Mouse (Mus musculus) hindbrain, embryonic 14.5 days (tissue): ENCODE data around the gene Dll3. TPM values are rescaled to one million over a fixed set of nuclear protein-coding genes. Genes with fewer than 3 reads are reported as not detected.

Experiments used
- ATAC-seq: fragments of 200-750 bp; cut with Nextera tagmentation; 2 replicates; pipeline ENCODE4 v1.8.0; 2017; ENCODE audit warnings: moderate number of reproducible peaks, mild to moderate bottlenecking, moderate TSS enrichment, moderate library complexity; ENCODE audit not compliant: low FRiP score
- DNase-seq: peaks from one replicate; pipeline ENCODE4 v3.0.0-alpha.2; 2015; ENCODE audit warnings: low spot score
- H3K27ac ChIP-seq: fragments of 300-500 bp; sonication (generic); 2 replicates; pipeline ENCODE4 v1.5.1; 2014; ENCODE audit warnings: mild to moderate bottlenecking, moderate library complexity
- H3K27me3 ChIP-seq: fragments of 300-500 bp; sonication (generic); 2 replicates; pipeline ENCODE4 v1.6.1; 2014; ENCODE audit warnings: mild to moderate bottlenecking, low read length, mixed read lengths; ENCODE audit not compliant: control insufficient read depth, insufficient read depth
- H3K36me3 ChIP-seq: fragments of 300-500 bp; sonication (generic); replicated peaks from 2 replicates; pipeline ENCODE4 v1.6.1; 2014; ENCODE audit not compliant: control insufficient read depth, insufficient read depth
- H3K4me1 ChIP-seq: fragments of 300-500 bp; sonication (generic); replicated peaks from 2 replicates; pipeline ENCODE4 v1.6.1; 2014; ENCODE audit warnings: antibody characterized with exemption, low read length, mixed read lengths; ENCODE audit not compliant: control insufficient read depth, insufficient read depth
- H3K4me2 ChIP-seq: fragments of 300-500 bp; sonication (generic); replicated peaks from 2 replicates; pipeline ENCODE4 v1.6.1; 2014; ENCODE audit warnings: mild to moderate bottlenecking, moderate library complexity
- H3K4me3 ChIP-seq: fragments of 300-500 bp; sonication (generic); replicated peaks from 2 replicates; pipeline ENCODE4 v1.5.1; 2014; ENCODE audit warnings: mild to moderate bottlenecking, low read length
- H3K9ac ChIP-seq: fragments of 300-500 bp; sonication (generic); 2 replicates; pipeline ENCODE4 v1.6.1; 2014
- H3K9me3 ChIP-seq: fragments of 300-500 bp; sonication (generic); 2 replicates; pipeline ENCODE4 v1.6.1; 2016; ENCODE audit warnings: low read length; ENCODE audit not compliant: control insufficient read depth
- WGBS: fragments of 180-500 bp; shearing (Covaris S2); extraction: QIAGEN DNeasy Blood & Tissue Kit; methylation state at CpG from one replicate; pipeline ENCODE4 v1.1.7; 2014; 5-methylcytosine and 5-hydroxymethylcytosine counted together
- polyA plus RNA-seq: library from polyadenylated mRNA; unstranded; fragments of >200 nt; fragmentation: Nextera tagmentation; extraction: Ambion mirVana; gene quantifications from 2 replicates; pipeline ENCODE4 v1.2.1, GENCODE M21; 2014

Gene Dll3
- polyA plus RNA-seq, 1 experiment from 2014 or later: 19.1 TPM

- H3K27ac ChIP-seq: no peak overlapping the region
- 1% methylated on average over 17 of the region's 18 CpGs for WGBS
- DNase-seq (no peak), ATAC-seq (no peak)
- peaks cover 9% of the 10 kb centered on the region; the same call in 1 of the 2 replicates for H3K4me1 ChIP-seq
- no peaks in the 10 kb centered on the region for H3K36me3 ChIP-seq
- H3K4me2 ChIP-seq: peak overlapping the region; percentile 46
- peaks cover 38% of the 10 kb centered on the region; the same call in 1 of the 2 replicates for H3K27me3 ChIP-seq
- H3K9me3 ChIP-seq: no peaks in the 10 kb centered on the region
- peak overlapping the region; percentile 19 for H3K4me3 ChIP-seq
- peak overlapping the region; percentile 42; the same call in 1 of the 2 replicates for H3K9ac ChIP-seq
Measured at GRCm38 (mm10) chr7:28290165-28290564, 11.9 kb downstream of the Dll3 start.

DNA sequence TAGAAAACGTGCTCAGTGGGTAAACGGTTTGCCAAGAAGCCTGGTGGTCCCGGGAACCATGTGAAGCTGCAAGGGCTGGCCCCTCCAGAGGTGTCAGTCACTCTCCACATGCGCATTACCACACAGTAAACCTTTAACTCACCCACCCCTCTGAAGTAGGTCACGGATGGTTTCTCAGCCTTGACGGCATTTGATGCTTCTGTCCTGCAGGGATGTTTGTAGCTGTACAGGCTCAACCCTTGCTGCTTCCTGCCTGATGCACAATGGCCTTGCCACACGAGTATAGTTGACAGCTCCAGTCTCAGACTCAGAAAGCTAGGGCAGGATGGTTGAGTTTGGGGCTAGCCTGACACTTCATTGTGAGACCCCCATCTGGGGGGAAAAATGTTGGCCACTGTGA, 21.4 kb downstream of the Dll3 start:
- no peak for ATAC-seq
- no peaks in the 10 kb centered on the region for H3K9me3 ChIP-seq
- H3K9ac ChIP-seq: no peak overlapping the region
- H3K27ac ChIP-seq: no peak overlapping the region
- no peak overlapping the region for H3K4me3 ChIP-seq
- WGBS: 76% methylated on average over 7 of the region's 7 CpGs
- no peak for DNase-seq
- H3K4me1 ChIP-seq: peaks cover 18% of the 10 kb centered on the region
- H3K4me2 ChIP-seq: no peak overlapping the region
- H3K27me3 ChIP-seq: no peaks in the 10 kb centered on the region
- H3K36me3 ChIP-seq: no peaks in the 10 kb centered on the region

GRCm38 (mm10) chr7:28278279-28278652, 23.8 kb downstream of the Dll3 start:
- peak overlapping the region; percentile 73 for H3K4me3 ChIP-seq
- DNase-seq: no peak
- H3K27ac ChIP-seq: peak overlapping the region; percentile 87
- ATAC-seq: no peak
- 84% methylated on average over 7 of the region's 7 CpGs for WGBS
- no peaks in the 10 kb centered on the region for H3K9me3 ChIP-seq
- H3K4me1 ChIP-seq: peaks cover 18% of the 10 kb centered on the region
- H3K4me2 ChIP-seq: peak overlapping the region; percentile 87
- H3K9ac ChIP-seq: peak overlapping the region; percentile 93
- no peaks in the 10 kb centered on the region for H3K27me3 ChIP-seq
- peaks cover 7% of the 10 kb centered on the region for H3K36me3 ChIP-seq

GRCm38 (mm10) chr7:28277615-28278278, 24.3 kb downstream of the Dll3 start, which contains the start of gene Eid2b:
TSS of gene Eid2b (plus strand) at chr7:28277739.
- H3K36me3 ChIP-seq: peaks cover 12% of the 10 kb centered on the region
- WGBS: 2% methylated on average over 62 of the region's 68 CpGs
- no peaks in the 10 kb centered on the region for H3K27me3 ChIP-seq
- peak within 1 kb of the TSS; percentile 87 for H3K27ac ChIP-seq
- no peaks in the 10 kb centered on the region for H3K9me3 ChIP-seq
- H3K4me1 ChIP-seq: peaks cover 18% of the 10 kb centered on the region
- ATAC-seq (peak; percentile 78), DNase-seq (peak; percentile 98)
- H3K4me2 ChIP-seq: peak within 1 kb of the TSS; percentile 87
- H3K9ac ChIP-seq: peak within 1 kb of the TSS; percentile 93
- peak within 1 kb of the TSS; percentile 73 for H3K4me3 ChIP-seq

- Histone ChIP-seq H3K27me3 (no peaks in the 10 kb centered on the region), H3K36me3 (peaks cover 17% of the 10 kb centered on the region), H3K9me3 (no peaks in the 10 kb centered on the region), H3K27ac (no peak overlapping the region), H3K4me3 (peak overlapping the region; percentile 73; the same call in 1 of the 2 replicates), H3K4me1 (peaks cover 18% of the 10 kb centered on the region), H3K9ac (no peak overlapping the region), H3K4me2 (no peak overlapping the region)
- 55% methylated on average over 8 of the region's 8 CpGs for WGBS
- ATAC-seq: no peak
- DNase-seq: no peak
Measured at GRCm38 (mm10) chr7:28277237-28277614, 24.8 kb downstream of the Dll3 start.

DNA sequence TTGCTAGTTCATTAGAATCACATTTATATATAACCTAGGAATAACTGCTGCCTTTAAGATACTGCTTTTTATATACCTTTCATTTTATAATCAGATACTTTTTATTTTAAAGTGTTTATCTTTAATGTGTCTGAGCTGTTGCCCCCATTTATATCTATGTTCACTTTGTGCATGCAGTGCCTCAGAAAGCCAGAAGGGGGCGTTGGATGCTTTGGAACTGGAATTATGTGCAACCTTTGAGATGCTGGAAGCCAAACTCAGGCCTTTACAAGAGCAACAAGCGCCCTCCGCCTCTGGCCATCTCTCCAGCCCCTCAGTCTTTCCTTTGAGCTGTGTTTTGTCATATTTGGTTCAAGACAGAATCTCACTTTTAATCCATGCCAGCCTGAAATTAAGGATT, 30.3 kb downstream of the Dll3 start:
- Histone ChIP-seq H3K4me3 (no peak overlapping the region), H3K4me1 (peaks cover 10% of the 10 kb centered on the region; the same call in 1 of the 2 replicates), H3K9ac (no peak overlapping the region), H3K27me3 (no peaks in the 10 kb centered on the region), H3K27ac (no peak overlapping the region), H3K9me3 (no peaks in the 10 kb centered on the region), H3K36me3 (peaks cover 27% of the 10 kb centered on the region), H3K4me2 (no peak overlapping the region)
- 73% methylated on average over 3 of the region's 3 CpGs for WGBS
- DNase-seq: no peak
- ATAC-seq: no peak

DNA sequence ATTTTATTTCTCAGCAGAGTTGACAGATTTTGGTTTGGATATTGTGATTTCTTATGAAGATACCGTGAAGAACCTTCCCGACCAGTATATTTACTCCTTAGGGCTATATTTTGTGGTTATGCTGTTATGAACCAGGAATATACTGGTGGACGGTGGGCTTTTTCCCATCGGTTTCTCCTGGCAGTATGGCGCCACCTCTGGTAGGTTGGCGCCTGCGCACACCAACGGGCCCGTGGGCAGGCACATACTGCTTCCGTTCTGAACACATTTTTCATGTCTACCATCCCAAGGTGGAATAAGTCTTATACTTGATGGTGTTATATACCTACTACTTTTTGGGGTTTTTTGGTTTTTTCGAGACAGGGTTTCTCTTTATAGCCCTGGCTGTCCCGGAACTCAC, 32.7 kb downstream of the Dll3 start:
- DNase-seq: no peak

GRCm38 (mm10) chr7:28268576-28268975, 33.5 kb downstream of the Dll3 start:
- H3K27ac ChIP-seq: peak overlapping the region; percentile 92
- peaks cover 10% of the 10 kb centered on the region; the same call in 1 of the 2 replicates for H3K4me1 ChIP-seq
- no peaks in the 10 kb centered on the region for H3K27me3 ChIP-seq
- DNase-seq: no peak
- H3K4me2 ChIP-seq: peak overlapping the region; percentile 68
- peaks cover 23% of the 10 kb centered on the region for H3K36me3 ChIP-seq
- ATAC-seq: no peak
- peak overlapping the region; percentile 88 for H3K4me3 ChIP-seq
- 30% methylated on average over 16 of the region's 16 CpGs for WGBS
- peak overlapping the region; percentile 98 for H3K9ac ChIP-seq
- no peaks in the 10 kb centered on the region for H3K9me3 ChIP-seq

More for the DNA sequence above, 32.7 kb downstream of the Dll3 start:
- no peak for ATAC-seq
- Histone ChIP-seq H3K27ac (no peak overlapping the region), H3K27me3 (no peaks in the 10 kb centered on the region), H3K4me3 (peak overlapping the region; percentile 88), H3K4me2 (peak overlapping the region; percentile 68), H3K36me3 (peaks cover 27% of the 10 kb centered on the region), H3K9ac (no peak overlapping the region), H3K4me1 (peaks cover 10% of the 10 kb centered on the region; the same call in 1 of the 2 replicates), H3K9me3 (no peaks in the 10 kb centered on the region)
- WGBS: 89% methylated on average over 12 of the region's 12 CpGs

- ATAC-seq (peak; percentile 71), DNase-seq (peak; percentile 42)
- H3K9ac ChIP-seq: peak overlapping the region; percentile 98
- H3K9me3 ChIP-seq: no peaks in the 10 kb centered on the region
- peaks cover 10% of the 10 kb centered on the region; the same call in 1 of the 2 replicates for H3K4me1 ChIP-seq
- H3K4me2 ChIP-seq: peak overlapping the region; percentile 68
- peak overlapping the region; percentile 88 for H3K4me3 ChIP-seq
- no peaks in the 10 kb centered on the region for H3K27me3 ChIP-seq
- peaks cover 18% of the 10 kb centered on the region for H3K36me3 ChIP-seq
- H3K27ac ChIP-seq: peak overlapping the region; percentile 92
- under 1% methylated on average over 60 of the region's 62 CpGs for WGBS
Measured at GRCm38 (mm10) chr7:28268042-28268531, 34.0 kb downstream of the Dll3 start.
